Mouse (Mus musculus): Measurements from ENCODE around the gene Pif1.
A peak's percentile ranks its signal among the peaks of the same experiment; 100 is the strongest.

Gene Pif1

GRCm38 (mm10) chr9:65561016-65561415 is 25.9 kb upstream of the Pif1 start:
- no peak for DNase-seq (ENCODE audit: low spot score)

- DNase-seq (ENCODE audit: low spot score) = no peak
These were observed 24.9 kb upstream of the Pif1 start for GRCm38 (mm10) chr9:65562081-65562506.

GRCm38 (mm10) chr9:65563073-65563472 is 23.9 kb upstream of the Pif1 start:
- no peak for DNase-seq (ENCODE audit: low spot score)

- no peak for DNase-seq (ENCODE audit: low spot score)
These were observed 22.3 kb upstream of the Pif1 start for GRCm38 (mm10) chr9:65564698-65565097.

- DNase-seq (ENCODE audit: low spot score) = no peak
These were observed 18.2 kb upstream of the Pif1 start for GRCm38 (mm10) chr9:65568787-65569186.

GRCm38 (mm10) chr9:65569491-65569971 is 17.4 kb upstream of the Pif1 start:
- DNase-seq (ENCODE audit: low spot score) = no peak

- DNase-seq (ENCODE audit: low spot score) = no peak
These were observed 14.1 kb upstream of the Pif1 start for GRCm38 (mm10) chr9:65572837-65573236.

GRCm38 (mm10) chr9:65574513-65575392 is 12.2 kb upstream of the Pif1 start:
- peak; percentile 76 for DNase-seq (ENCODE audit: low spot score)

GRCm38 (mm10) chr9:65575393-65576196 is 11.4 kb upstream of the Pif1 start:
- no peak for DNase-seq (ENCODE audit: low spot score)

- DNase-seq (ENCODE audit: low spot score) = no peak
These were observed 10.0 kb upstream of the Pif1 start for GRCm38 (mm10) chr9:65576861-65577510.

GRCm38 (mm10) chr9:65577511-65578196 is 9.3 kb upstream of the Pif1 start:
- DNase-seq (ENCODE audit: low spot score) = no peak

- DNase-seq (ENCODE audit: low spot score) = no peak
These were observed 8.1 kb upstream of the Pif1 start for GRCm38 (mm10) chr9:65578801-65579249.

GRCm38 (mm10) chr9:65579781-65580371 is 7.1 kb upstream of the Pif1 start, which contains the start of gene Plekho2:
Plekho2 (minus strand) TSS chr9:65580040.
- DNase-seq (ENCODE audit: low spot score) = peak; percentile 95

GRCm38 (mm10) chr9:65580401-65581256 is 6.3 kb upstream of the Pif1 start:
- DNase-seq (ENCODE audit: low spot score) = peak; percentile 91

GRCm38 (mm10) chr9:65583045-65583444 is 3.9 kb upstream of the Pif1 start:
- DNase-seq (ENCODE audit: low spot score) = peak; percentile 66

- DNase-seq (ENCODE audit: low spot score) = no peak
These were observed 261 bp downstream of the Pif1 start for GRCm38 (mm10) chr9:65587270-65587572.

GRCm38 (mm10) chr9:65587573-65588358 is 806 bp downstream of the Pif1 start:
- DNase-seq (ENCODE audit: low spot score) = no peak

GRCm38 (mm10) chr9:65589091-65589490 is 2.1 kb downstream of the Pif1 start:
- no peak for DNase-seq (ENCODE audit: low spot score)

- no peak for DNase-seq (ENCODE audit: low spot score)
These were observed 5.8 kb downstream of the Pif1 start for GRCm38 (mm10) chr9:65592721-65593120.

GRCm38 (mm10) chr9:65593596-65593995 is 6.6 kb downstream of the Pif1 start:
- no peak for DNase-seq (ENCODE audit: low spot score)
